Mouse (Mus musculus): Measurements from ENCODE around the gene Rgr.
"Not testable (repeated sequence)": the region's sequence is repeated elsewhere in the genome, so short reads cannot be mapped to it uniquely, and the experiment has no call there.

The Rgr gene

DNA sequence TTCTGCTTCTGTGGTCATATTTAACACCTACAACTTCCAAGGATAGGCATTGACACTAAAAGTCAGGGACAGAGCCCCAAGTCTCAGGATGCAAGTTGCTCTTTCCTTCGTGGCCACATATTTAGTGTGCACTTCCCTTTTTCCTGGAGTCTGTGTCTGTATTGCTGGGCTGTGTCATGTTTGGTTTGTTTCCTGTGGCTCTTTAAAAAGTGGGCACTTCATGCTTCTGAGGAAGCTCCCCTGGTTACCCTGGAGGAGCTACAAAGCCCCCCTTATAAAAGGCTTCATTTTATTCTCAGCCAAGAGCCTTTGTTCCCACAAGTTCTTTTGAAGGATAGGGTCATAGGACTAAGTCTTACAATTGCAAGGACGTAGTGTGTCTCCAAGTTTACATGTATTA lies 45.9 kb downstream of the Rgr start:
- DNase-seq (ENCODE audit: low read depth in 2 of 2, low spot score in 2 of 2), result no peak

GRCm38 (mm10) chr14:37000780-37001179 lies 48.0 kb downstream of the Rgr start:
- DNase-seq (ENCODE audit: low read depth in 2 of 2, low spot score in 2 of 2), result not testable (repeated sequence)

GRCm38 (mm10) chr14:36989784-36990183 lies 59.0 kb downstream of the Rgr start:
- no peak for DNase-seq (ENCODE audit: low read depth in 2 of 2, low spot score in 2 of 2)

- no peak for DNase-seq (ENCODE audit: low read depth in 2 of 2, low spot score in 2 of 2)
Observed at GRCm38 (mm10) chr14:36985693-36986092, 63.1 kb downstream of the Rgr start.

All from CD8-positive naive resting alpha-beta T cell, adult 2 months (primary cell).